Mouse (Mus musculus): ENCODE data around the gene Cgrrf1. TPM values are rescaled to one million over a fixed set of nuclear protein-coding genes. Genes with fewer than 3 reads are reported as not detected.
"Not testable (repeated sequence)": the region's sequence is repeated elsewhere in the genome, so short reads cannot be mapped to it uniquely, and the experiment has no call there.

The Cgrrf1 gene
- polyA plus RNA-seq, 1 experiment from 2014 or later = 27.3 TPM

DNA sequence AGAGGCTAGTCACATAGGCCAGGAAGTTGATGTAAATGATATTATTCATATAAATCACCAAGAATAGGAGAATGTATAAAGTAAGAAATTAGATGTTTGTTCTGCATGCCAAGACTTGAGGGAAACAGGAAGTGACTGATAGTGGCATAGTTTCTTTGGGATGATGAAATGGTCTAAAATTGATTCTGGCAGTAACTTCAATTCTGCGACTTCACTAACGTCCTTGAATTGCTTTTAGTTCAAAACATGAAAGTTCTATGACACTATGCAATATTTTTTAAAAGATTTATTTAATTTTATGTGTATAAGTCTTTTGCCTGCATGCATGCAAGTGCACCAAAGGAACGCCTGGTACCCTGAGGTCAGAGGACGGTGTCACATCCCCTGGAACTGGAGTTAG lies 28.7 kb upstream of the Cgrrf1 start:
- Histone ChIP-seq H3K27me3 (replicated peaks) (no peaks in the 10 kb centered on the region), H3K4me3 (replicated peaks) (no peak overlapping the region), H3K27ac (no peak overlapping the region), H3K9ac (no peak overlapping the region), H3K36me3 (no peaks in the 10 kb centered on the region), H3K4me2 (no peak overlapping the region), H3K9me3 (no peaks in the 10 kb centered on the region), H3K4me1 (no peaks in the 10 kb centered on the region)
- WGBS = 80% methylated on average over 4 of the region's 4 CpGs
- ATAC-seq (ENCODE audit: insufficient read depth, low FRiP score, low read depth) = no peak

DNA sequence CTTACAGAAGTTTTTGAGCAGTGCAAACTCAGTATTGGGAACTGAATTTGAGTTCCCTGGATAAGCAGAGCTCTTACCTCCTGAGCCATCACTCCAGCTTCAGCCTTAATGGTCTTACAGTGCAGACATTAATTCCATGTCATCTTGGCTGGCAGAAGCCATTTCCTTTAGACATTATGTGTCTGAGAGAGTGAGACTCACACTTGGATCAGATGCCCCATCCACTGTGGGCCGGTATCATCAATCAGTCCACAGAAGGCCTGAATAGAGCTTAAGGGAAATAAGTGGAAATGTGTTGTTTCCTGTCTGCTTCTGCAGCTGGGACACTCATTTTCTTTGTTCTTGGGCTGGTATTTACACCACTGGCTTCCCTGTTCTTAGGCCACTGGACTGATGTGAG lies 28.1 kb upstream of the Cgrrf1 start:
- H3K4me1 ChIP-seq = no peaks in the 10 kb centered on the region
- no peaks in the 10 kb centered on the region for H3K36me3 ChIP-seq
- no peaks in the 10 kb centered on the region for H3K27me3 ChIP-seq (replicated peaks)
- H3K9me3 ChIP-seq = no peaks in the 10 kb centered on the region
- no peak for ATAC-seq (ENCODE audit: insufficient read depth, low FRiP score, low read depth)
- no peak overlapping the region for H3K27ac ChIP-seq
- no peak overlapping the region for H3K4me2 ChIP-seq
- H3K9ac ChIP-seq = no peak overlapping the region
- WGBS = 91% methylated on average over 1 of the region's 1 CpGs
- H3K4me3 ChIP-seq (replicated peaks) = no peak overlapping the region

DNA sequence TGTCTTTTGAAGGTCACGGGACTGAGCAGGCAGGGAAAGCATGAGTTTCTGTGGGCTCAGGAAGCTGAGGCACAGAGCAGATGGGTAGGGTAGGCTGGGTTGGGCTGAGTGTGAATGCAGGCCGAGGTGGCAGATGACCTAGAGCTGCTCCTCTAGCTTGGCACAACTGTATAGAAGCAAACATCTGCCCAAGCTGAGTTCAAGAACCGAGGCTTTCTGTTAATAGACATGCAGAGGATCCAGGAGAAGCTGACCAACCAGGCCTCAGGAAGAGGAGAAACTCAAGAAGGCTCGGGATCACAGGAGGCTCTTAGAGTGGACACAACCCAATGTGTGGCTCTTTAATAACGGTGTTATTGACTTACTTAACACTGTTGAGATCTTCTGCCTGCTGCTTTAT lies 25.7 kb upstream of the Cgrrf1 start:
- no peaks in the 10 kb centered on the region for H3K4me1 ChIP-seq
- 78% methylated on average over 5 of the region's 5 CpGs for WGBS
- H3K9me3 ChIP-seq = no peaks in the 10 kb centered on the region
- no peak overlapping the region for H3K4me2 ChIP-seq
- no peak overlapping the region for H3K27ac ChIP-seq
- H3K4me3 ChIP-seq (replicated peaks) = no peak overlapping the region
- H3K9ac ChIP-seq = no peak overlapping the region
- no peaks in the 10 kb centered on the region for H3K27me3 ChIP-seq (replicated peaks)
- ATAC-seq (ENCODE audit: insufficient read depth, low FRiP score, low read depth) = no peak
- peaks cover 3% of the 10 kb centered on the region; the same call in 1 of the 2 replicates for H3K36me3 ChIP-seq

DNA sequence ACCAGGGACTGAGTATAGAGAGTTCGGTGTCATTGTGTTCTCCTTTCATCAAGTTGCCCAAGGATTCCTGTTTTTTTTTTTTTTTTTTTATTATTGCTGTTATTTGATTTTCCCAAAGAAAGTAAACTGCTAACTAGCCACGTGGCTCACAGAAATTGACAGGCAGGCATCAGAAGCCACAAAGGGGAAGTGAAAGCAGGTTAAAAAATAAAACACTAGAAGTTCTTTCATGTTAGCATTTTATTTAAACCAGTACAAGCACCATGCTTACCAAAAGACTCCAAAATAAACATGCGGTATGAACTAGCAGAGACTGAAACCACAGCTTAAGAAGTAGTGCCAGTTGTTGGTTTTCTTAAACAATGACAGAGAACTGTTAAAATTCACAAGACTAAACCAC lies 24.0 kb upstream of the Cgrrf1 start:
- no peaks in the 10 kb centered on the region for H3K9me3 ChIP-seq
- ATAC-seq (ENCODE audit: insufficient read depth, low FRiP score, low read depth) = no peak
- no peak overlapping the region for H3K4me3 ChIP-seq (replicated peaks)
- 71% methylated on average over 3 of the region's 3 CpGs for WGBS
- no peak overlapping the region for H3K9ac ChIP-seq
- H3K27ac ChIP-seq = no peak overlapping the region
- no peak overlapping the region for H3K4me2 ChIP-seq
- no peaks in the 10 kb centered on the region for H3K27me3 ChIP-seq (replicated peaks)
- peaks cover 6% of the 10 kb centered on the region; the same call in 1 of the 2 replicates for H3K36me3 ChIP-seq
- H3K4me1 ChIP-seq = no peaks in the 10 kb centered on the region

DNA sequence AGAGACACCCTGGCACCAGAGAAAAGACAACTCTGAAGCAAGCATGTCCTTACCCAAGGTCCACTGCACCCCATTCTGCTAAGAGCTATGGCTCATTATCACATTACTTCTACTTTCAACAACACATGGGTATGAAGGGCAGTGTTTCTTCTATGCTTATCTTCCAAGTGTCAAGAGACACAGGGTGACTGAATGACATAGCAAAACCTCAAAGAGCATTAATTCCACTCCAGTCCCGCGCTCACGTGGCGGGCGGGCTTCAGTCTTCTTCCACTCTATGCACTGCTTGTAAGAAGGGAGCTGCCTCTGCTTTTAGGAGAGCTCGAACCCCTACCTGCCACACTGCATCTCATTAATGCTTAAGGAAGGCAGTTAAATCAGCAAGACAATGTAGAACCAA lies 16.3 kb upstream of the Cgrrf1 start:
- Histone ChIP-seq H3K4me1 (peaks cover 4% of the 10 kb centered on the region), H3K4me3 (replicated peaks) (no peak overlapping the region), H3K9me3 (no peaks in the 10 kb centered on the region), H3K27me3 (replicated peaks) (no peaks in the 10 kb centered on the region), H3K9ac (no peak overlapping the region), H3K27ac (no peak overlapping the region), H3K4me2 (no peak overlapping the region), H3K36me3 (peaks cover 22% of the 10 kb centered on the region)
- ATAC-seq (ENCODE audit: insufficient read depth, low FRiP score, low read depth) = no peak; the same call in 1 of the 2 replicates
- WGBS = 79% methylated on average over 6 of the region's 6 CpGs

DNA sequence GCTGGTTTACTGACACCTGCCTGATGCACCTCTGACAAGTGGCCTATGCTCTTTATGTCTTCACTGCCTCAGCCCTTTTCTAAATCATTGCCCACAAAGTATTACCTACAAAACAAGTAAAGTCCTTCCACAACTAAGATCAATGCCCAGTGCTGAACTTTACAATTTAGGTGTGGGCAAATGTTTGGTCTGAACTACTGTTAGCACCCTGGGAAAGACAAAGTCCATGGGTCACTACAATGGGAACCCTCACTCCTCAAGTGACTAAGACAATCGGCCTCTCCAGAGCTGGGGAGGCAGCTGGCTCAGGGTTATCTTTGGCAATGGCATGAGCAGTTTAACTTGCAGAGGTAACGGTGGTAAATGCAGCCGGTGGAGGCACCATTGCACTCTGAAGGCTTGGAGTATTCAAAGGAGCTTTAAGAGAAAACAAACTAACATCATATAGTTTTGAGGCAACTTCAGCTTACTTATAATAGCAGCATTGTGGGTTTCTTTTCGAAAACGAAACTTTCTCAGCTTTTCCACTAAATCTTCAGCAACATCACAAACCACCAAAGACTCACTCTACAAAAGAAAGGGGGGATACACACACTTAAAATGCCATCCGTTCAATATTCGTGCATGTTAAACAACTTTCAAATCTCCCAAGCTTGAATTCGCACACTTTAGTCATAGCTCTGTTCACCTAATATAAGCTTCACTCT lies 14.9 kb upstream of the Cgrrf1 start:
- no peaks in the 10 kb centered on the region for H3K27me3 ChIP-seq (replicated peaks)
- H3K4me2 ChIP-seq = no peak overlapping the region
- H3K9ac ChIP-seq = no peak overlapping the region
- H3K4me1 ChIP-seq = peaks cover 9% of the 10 kb centered on the region
- 93% methylated on average over 8 of the region's 8 CpGs for WGBS
- no peak overlapping the region for H3K4me3 ChIP-seq (replicated peaks)
- peaks cover 21% of the 10 kb centered on the region for H3K36me3 ChIP-seq
- H3K27ac ChIP-seq = no peak overlapping the region
- no peak for ATAC-seq (ENCODE audit: insufficient read depth, low FRiP score, low read depth)
- no peaks in the 10 kb centered on the region for H3K9me3 ChIP-seq

DNA sequence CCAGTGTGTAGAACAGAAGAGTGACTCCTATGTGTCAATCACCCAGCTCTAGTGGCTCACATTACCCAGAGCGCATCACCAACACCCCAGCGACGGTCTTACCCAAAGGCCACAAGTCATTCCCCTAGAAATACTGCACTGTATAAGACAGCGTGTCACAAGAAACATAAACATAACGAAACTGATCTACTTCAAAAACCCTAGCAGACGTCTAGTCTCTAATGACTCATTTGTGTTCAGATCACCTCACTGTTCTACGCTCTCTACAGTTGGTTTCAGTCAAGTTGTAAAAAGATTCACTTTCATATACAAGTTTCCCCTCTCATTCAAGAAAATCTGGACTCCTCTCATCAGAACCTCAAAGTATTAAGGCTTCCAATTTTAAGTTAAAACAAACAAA lies 13.2 kb upstream of the Cgrrf1 start:
- no peaks in the 10 kb centered on the region for H3K9me3 ChIP-seq
- no peaks in the 10 kb centered on the region for H3K27me3 ChIP-seq (replicated peaks)
- no peak overlapping the region for H3K27ac ChIP-seq
- H3K4me3 ChIP-seq (replicated peaks) = no peak overlapping the region
- peaks cover 14% of the 10 kb centered on the region for H3K36me3 ChIP-seq
- ATAC-seq (ENCODE audit: insufficient read depth, low FRiP score, low read depth) = no peak
- 82% methylated on average over 7 of the region's 7 CpGs for WGBS
- H3K4me1 ChIP-seq = peaks cover 12% of the 10 kb centered on the region
- H3K9ac ChIP-seq = no peak overlapping the region
- H3K4me2 ChIP-seq = no peak overlapping the region

DNA sequence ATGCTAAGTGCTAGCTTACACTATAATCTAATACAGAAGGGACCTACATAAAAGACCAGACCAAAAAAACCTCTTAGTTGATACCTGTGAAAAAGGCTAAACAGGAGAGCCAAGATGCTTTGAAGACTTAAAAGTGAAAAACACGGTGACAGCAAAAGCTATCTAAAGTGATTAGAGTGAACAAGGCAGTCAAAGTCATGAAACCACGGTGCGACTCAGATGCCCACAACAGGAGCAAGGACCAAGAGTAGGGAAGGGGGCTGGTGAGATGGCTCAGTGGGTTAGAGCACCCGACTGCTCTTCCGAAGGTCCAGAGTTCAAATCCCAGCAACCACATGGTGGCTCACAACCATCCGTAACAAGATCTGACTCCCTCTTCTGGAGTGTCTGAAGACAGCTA lies 12.0 kb upstream of the Cgrrf1 start:
- H3K27ac ChIP-seq; H3K4me3 ChIP-seq (replicated peaks); H3K4me2 ChIP-seq; H3K36me3 ChIP-seq; H3K9ac ChIP-seq; H3K27me3 ChIP-seq (replicated peaks); H3K9me3 ChIP-seq; ATAC-seq (ENCODE audit: insufficient read depth, low FRiP score, low read depth): not testable (repeated sequence)
- WGBS = 89% methylated on average over 5 of the region's 6 CpGs
- peaks cover 12% of the 10 kb centered on the region for H3K4me1 ChIP-seq

DNA sequence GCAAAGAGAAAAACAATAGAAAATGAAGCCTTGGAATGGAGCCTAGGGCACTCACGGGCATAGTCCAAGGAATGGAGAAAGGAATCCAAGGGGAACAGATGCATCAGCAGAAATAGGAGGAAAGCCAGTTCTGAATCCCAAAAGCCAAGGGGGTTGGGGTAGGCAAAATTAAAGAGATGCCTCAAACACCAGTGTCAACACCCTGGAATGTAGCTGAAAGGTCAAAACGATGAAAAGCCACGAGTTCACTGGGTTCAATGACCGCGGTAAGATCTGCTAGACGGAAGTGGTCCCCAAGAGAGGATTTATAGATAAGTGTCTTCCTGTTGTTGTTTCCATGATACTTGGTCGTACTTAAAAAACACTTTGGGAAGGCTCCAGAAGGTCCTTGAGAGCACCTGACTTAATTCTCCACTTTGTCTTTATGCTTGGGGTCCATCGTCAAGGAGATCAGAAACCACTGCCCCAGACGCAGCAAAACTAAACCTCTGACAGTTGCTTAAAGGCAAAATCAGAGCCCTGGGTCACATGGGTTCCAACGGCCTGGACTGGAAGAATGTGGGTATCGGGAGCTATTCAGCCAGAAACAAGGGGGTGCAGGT lies 10.6 kb upstream of the Cgrrf1 start:
- WGBS = under 1% methylated on average over 11 of the region's 11 CpGs
- Histone ChIP-seq H3K4me1 (peaks cover 12% of the 10 kb centered on the region), H3K4me3 (replicated peaks) (peak overlapping the region; percentile 82), H3K27me3 (replicated peaks) (no peaks in the 10 kb centered on the region), H3K9ac (peak overlapping the region; percentile 55), H3K9me3 (no peaks in the 10 kb centered on the region), H3K4me2 (peak overlapping the region; percentile 77), H3K27ac (peak overlapping the region; percentile 90), H3K36me3 (0 out of 2 replicates have a peak, but pooled peaks cover 5% of the 10 kb centered on the region)
- ATAC-seq (ENCODE audit: insufficient read depth, low FRiP score, low read depth) = peak; percentile 12

DNA sequence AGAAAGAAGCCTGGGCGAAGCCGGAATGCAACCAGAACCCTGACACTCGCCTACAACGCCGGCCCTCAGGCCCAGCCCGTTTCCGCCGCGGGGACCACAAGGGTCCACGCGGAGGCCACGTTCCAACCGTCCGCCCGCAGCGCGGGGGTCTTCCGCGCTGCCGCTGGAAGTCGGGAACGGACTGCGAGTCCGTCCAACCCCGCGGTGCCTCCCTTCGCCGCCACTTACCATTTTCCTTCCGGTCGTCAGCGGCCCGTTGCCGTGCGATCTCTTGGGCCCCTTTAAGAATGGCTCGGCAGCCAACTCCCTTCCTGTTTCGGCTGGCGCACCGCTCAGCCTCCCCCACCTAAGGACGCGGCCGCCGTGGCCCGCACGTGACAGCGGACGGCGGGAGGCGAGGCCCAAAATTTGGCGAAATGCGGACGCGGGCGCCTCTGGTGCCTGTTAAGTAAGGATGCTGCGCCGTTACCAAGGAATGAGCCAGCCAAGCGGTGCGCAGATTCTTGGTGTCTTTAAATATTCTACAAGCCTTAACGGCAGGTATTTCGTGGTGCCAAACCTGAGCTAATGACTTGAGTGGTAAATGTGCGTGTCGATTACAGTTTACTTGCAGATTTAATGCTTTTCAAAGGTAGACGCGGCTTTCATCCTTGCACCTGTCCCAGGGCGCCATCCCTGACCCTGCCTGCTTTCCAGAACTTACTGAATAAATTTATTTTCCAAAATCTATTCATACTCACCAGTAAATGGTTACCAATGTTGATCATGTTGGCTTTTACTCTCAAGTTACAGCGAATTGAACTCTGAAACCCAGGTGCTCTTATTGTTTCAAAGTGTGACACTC lies 9.8 kb upstream of the Cgrrf1 start, which contains the start of gene Gmfb:
Gmfb (minus strand) TSS at position 370 of the 844 bp plus-strand sequence.
- H3K27me3 ChIP-seq (replicated peaks) = no peaks in the 10 kb centered on the region
- H3K4me2 ChIP-seq = peak within 1 kb of the TSS; percentile 77
- H3K4me3 ChIP-seq (replicated peaks) = peak within 1 kb of the TSS; percentile 82
- peaks cover 12% of the 10 kb centered on the region for H3K4me1 ChIP-seq
- ATAC-seq (ENCODE audit: insufficient read depth, low FRiP score, low read depth) = peak; percentile 93
- peak within 1 kb of the TSS; percentile 90 for H3K27ac ChIP-seq
- peak within 1 kb of the TSS; percentile 55 for H3K9ac ChIP-seq
- under 1% methylated on average over 65 of the region's 65 CpGs for WGBS
- 0 out of 2 replicates have a peak, but pooled peaks cover under 1% of the 10 kb centered on the region for H3K36me3 ChIP-seq
- no peaks in the 10 kb centered on the region for H3K9me3 ChIP-seq

DNA sequence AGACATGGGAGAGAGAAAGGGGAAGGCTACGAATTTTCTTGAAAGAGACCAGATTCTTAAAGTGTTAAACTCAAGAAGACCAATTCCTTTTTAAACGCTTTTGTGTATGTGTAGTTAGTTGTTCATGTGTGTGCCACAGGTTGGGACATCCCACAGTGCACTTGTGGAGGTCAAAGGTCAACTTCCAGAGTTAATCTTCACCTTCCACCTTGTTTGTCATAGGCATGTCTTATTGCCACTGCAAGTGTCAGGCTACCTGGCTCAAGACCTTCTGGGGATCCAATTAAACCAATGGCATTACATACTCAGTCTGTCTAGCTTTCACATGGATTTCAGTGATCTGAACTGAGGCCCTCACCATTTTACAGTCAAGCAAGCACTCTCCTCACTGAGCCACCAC lies 7.9 kb upstream of the Cgrrf1 start:
- ATAC-seq (ENCODE audit: insufficient read depth, low FRiP score, low read depth) = no peak
- Histone ChIP-seq H3K27ac (no peak overlapping the region), H3K4me2 (no peak overlapping the region), H3K9me3 (no peaks in the 10 kb centered on the region), H3K27me3 (replicated peaks) (no peaks in the 10 kb centered on the region), H3K36me3 (no peaks in the 10 kb centered on the region), H3K4me3 (replicated peaks) (no peak overlapping the region), H3K4me1 (peaks cover 12% of the 10 kb centered on the region), H3K9ac (no peak overlapping the region)
- 69% methylated on average over 2 of the region's 2 CpGs for WGBS

DNA sequence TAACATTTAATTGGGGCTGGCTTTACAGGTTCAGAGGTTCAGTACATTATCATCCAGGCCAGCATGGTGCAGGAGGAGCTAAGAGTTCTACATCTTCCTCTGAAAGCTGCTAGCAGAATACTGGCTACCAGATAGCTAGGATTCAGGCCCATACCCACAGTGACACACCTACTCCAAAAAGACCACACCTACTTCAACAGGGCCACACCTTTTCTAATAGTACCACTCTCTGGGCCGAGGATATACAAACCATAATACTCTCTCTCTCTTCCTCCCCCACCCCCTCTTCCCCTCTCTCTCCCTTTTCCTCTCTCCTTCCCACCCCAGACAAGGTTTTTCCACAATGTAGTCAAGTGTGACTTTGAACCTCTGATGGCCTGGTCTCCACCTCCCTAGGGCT lies 4.5 kb upstream of the Cgrrf1 start:
- H3K4me1 ChIP-seq = no peaks in the 10 kb centered on the region
- H3K9me3 ChIP-seq = no peaks in the 10 kb centered on the region
- no peak overlapping the region for H3K27ac ChIP-seq
- no peaks in the 10 kb centered on the region for H3K27me3 ChIP-seq (replicated peaks)
- H3K9ac ChIP-seq = no peak overlapping the region
- H3K36me3 ChIP-seq = no peaks in the 10 kb centered on the region
- ATAC-seq (ENCODE audit: insufficient read depth, low FRiP score, low read depth) = no peak
- H3K4me3 ChIP-seq (replicated peaks) = no peak overlapping the region
- no peak overlapping the region for H3K4me2 ChIP-seq
- 41% methylated on average over 1 of the region's 1 CpGs for WGBS

Data from stomach, embryonic 15.5 days (tissue).